Mouse (Mus musculus) intestine, embryonic 15.5 days (tissue): ENCODE measurements around the gene Lrrc4c. TPM values are rescaled to one million over a fixed set of nuclear protein-coding genes. Genes with fewer than 3 reads are reported as not detected.

Source experiments
- ATAC-seq: fragments of 200-750 bp; cut with Nextera tagmentation; 2 replicates; pipeline ENCODE4 v1.8.0; 2017; ENCODE audit warnings: moderate TSS enrichment, moderate library complexity
- H3K27ac ChIP-seq: fragments of 300-500 bp; sonication (generic); 2 replicates; pipeline ENCODE4 v1.5.1; 2015; ENCODE audit warnings: mild to moderate bottlenecking, inconsistent platforms
- H3K27me3 ChIP-seq: fragments of 300-500 bp; sonication (generic); replicated peaks from 2 replicates; pipeline ENCODE4 v1.6.1; 2015; ENCODE audit warnings: inconsistent platforms
- H3K36me3 ChIP-seq: fragments of 300-500 bp; sonication (generic); 2 replicates; pipeline ENCODE4 v1.6.1; 2015; ENCODE audit warnings: inconsistent platforms
- H3K4me1 ChIP-seq: fragments of 300-500 bp; sonication (generic); replicated peaks from 2 replicates; pipeline ENCODE4 v1.6.1; 2015; ENCODE audit warnings: inconsistent platforms
- H3K4me2 ChIP-seq: fragments of 300-500 bp; sonication (generic); replicated peaks from 2 replicates; pipeline ENCODE4 v1.6.1; 2015; ENCODE audit warnings: mild to moderate bottlenecking, inconsistent platforms
- H3K4me3 ChIP-seq: fragments of 300-500 bp; sonication (generic); replicated peaks from 2 replicates; pipeline ENCODE4 v1.5.1; 2015; ENCODE audit warnings: inconsistent platforms
- H3K9ac ChIP-seq: fragments of 300-500 bp; sonication (generic); 2 replicates; pipeline ENCODE4 v1.6.1; 2015; ENCODE audit warnings: inconsistent platforms
- H3K9me3 ChIP-seq: fragments of 300-500 bp; sonication (generic); 2 replicates; pipeline ENCODE4 v1.6.1; 2016; ENCODE audit warnings: inconsistent platforms
- WGBS: fragments of 180-500 bp; shearing (Covaris S2); methylation state at CpG from one replicate; pipeline ENCODE4 v1.1.7; 2015; 5-methylcytosine and 5-hydroxymethylcytosine counted together
- polyA plus RNA-seq: library from polyadenylated mRNA; unstranded; fragments of >200 nt; fragmentation: Nextera tagmentation; extraction: Ambion mirVana; gene quantifications from 2 replicates; pipeline ENCODE4 v1.2.1, GENCODE M21; 2015

The Lrrc4c gene
- polyA plus RNA-seq, 1 experiment from 2014 or later = 3.2 TPM

DNA sequence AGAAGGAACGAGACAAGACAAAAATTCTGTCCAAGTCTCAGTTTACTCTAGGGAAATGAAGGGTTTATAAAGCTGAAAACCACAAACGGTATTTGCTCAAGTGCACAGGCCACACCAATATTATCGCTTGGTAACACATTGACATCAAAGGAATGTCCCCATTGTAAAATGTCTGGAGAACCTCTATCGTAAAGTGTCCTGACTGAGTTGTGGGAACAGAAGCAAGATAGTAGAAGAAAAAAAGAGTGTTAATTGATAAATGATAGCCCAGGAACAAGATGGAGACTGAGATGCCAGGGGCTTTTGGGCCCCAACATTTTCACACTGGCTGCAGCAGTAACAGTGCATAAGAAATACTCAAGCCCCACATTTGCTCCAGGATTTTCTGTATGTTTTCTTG lies 1212.7 kb downstream of the Lrrc4c start:
- 41% methylated on average over 4 of the region's 4 CpGs for WGBS
- Histone ChIP-seq H3K27ac (no peak overlapping the region), H3K9ac (no peak overlapping the region), H3K36me3 (no peaks in the 10 kb centered on the region), H3K4me1 (no peaks in the 10 kb centered on the region), H3K4me3 (no peak overlapping the region), H3K27me3 (no peaks in the 10 kb centered on the region), H3K4me2 (no peak overlapping the region), H3K9me3 (no peaks in the 10 kb centered on the region)
- no peak for ATAC-seq

DNA sequence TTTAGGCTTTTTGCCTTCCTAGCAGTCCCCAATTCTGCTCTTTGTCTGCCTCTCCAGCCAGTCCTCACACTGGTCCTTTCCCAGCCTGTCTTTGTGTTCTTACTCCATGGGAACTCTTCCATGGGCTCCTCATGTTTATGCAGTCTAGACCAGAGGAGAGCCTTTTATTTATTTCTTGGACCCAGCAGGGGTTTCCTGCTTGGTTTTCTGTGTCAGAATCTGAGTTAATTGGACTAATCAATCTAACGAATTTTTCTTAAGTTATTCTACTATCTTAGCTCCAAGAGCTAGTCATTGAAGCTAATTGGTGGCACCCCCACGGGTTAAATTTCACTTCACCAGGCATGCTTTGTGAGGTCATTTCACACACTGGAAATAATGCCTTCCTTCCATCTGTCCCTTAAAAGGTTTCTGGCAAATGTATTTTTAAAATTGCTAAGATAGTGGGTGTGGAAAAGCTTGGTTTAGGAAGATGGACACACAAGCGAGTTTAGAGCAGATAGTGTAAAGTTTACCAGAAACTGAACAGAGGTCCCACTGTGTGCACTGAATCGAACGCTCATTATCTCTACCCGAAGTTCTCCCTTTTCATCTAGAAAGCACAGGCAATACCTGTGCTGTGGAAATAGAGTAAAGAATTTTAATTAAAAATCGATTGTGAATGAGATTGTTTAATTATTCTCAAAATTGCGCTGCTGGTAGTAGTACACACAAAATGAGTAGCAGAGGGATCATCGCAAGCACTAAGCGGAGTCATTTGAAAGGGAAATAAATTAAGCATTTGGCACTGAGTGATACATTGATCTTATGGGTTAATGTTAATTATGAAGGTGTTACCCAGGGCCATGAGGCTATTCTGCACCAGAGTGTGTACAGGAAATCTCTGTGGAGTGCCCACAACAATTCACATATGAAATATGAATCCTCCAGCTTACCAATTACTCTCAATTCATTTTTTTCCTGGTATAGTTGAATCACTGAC lies 1226.0 kb downstream of the Lrrc4c start:
- no peak overlapping the region for H3K4me3 ChIP-seq
- no peaks in the 10 kb centered on the region for H3K36me3 ChIP-seq
- H3K4me2 ChIP-seq = no peak overlapping the region
- 77% methylated on average over 10 of the region's 10 CpGs for WGBS
- no peaks in the 10 kb centered on the region for H3K4me1 ChIP-seq
- H3K9me3 ChIP-seq = no peaks in the 10 kb centered on the region
- H3K27me3 ChIP-seq = no peaks in the 10 kb centered on the region
- ATAC-seq = no peak
- no peak overlapping the region for H3K9ac ChIP-seq
- no peak overlapping the region for H3K27ac ChIP-seq

DNA sequence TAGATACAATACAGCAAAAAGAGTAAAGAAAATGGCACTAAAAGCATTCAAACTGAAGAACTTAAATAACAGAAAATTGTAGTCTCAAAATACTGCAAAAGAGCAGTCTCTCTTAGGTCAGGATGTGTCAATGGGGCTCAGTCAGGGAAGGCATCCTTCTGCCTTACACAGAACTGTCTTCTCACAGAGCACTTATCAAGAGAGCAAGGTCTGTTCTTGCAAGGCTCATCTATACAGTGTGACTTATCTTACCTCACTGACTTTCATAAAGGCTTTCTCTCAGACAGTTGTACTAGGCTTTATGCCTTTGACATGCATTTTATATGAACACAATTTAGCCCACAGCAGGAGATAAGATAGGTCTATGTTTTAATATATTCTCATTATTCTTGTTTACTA lies 1226.7 kb downstream of the Lrrc4c start:
- Histone ChIP-seq H3K36me3 (no peaks in the 10 kb centered on the region), H3K27me3 (no peaks in the 10 kb centered on the region), H3K4me1 (no peaks in the 10 kb centered on the region), H3K9ac (no peak overlapping the region), H3K4me3 (no peak overlapping the region), H3K27ac (no peak overlapping the region), H3K9me3 (no peaks in the 10 kb centered on the region), H3K4me2 (no peak overlapping the region)
- ATAC-seq = no peak

DNA sequence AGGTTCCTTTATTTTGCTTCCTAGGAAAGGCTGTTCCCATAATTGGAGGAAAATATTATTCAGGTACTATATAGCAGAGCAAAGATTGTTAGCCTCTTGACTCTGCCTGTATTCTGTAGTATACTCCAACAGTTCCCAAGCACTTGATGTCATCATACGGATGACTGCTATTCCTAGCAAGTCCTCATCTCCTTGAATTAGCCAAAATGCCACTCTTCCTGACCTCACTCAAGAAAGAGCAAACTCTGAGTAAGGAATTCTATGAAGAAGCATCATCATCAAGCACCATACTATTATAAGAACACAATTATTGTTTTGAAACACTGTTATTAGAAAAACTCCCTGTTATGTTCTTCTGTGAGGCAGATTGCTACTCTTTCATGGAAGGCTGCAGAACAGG lies 1228.0 kb downstream of the Lrrc4c start:
- no peak overlapping the region for H3K27ac ChIP-seq
- no peaks in the 10 kb centered on the region for H3K9me3 ChIP-seq
- 81% methylated on average over 1 of the region's 1 CpGs for WGBS
- no peaks in the 10 kb centered on the region for H3K27me3 ChIP-seq
- no peak for ATAC-seq
- H3K4me2 ChIP-seq = no peak overlapping the region
- H3K4me3 ChIP-seq = no peak overlapping the region
- no peaks in the 10 kb centered on the region for H3K4me1 ChIP-seq
- no peaks in the 10 kb centered on the region for H3K36me3 ChIP-seq
- H3K9ac ChIP-seq = no peak overlapping the region

DNA sequence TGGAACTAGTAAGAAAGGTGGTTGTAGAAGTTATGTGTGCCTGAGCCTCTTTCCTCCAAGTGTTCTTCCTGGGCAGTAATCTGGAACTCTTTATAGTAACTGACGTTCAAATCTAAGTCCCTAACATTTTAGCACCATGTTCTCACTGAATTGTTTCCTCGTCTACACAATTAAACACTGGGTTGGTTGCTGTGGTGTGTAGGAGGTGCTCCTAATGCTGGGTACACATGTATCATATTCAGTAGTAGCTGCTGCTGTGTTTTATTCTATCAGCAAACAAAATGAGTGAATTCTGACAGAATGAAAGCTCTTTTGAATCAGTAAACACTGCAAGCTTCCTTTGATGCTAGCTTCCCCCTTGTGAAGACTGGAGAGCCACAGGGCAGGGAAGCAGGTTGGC lies 1246.5 kb downstream of the Lrrc4c start:
- Histone ChIP-seq H3K36me3 (no peaks in the 10 kb centered on the region), H3K9ac (no peak overlapping the region), H3K4me3 (no peak overlapping the region), H3K9me3 (no peaks in the 10 kb centered on the region), H3K4me1 (no peaks in the 10 kb centered on the region), H3K27ac (no peak overlapping the region), H3K27me3 (no peaks in the 10 kb centered on the region), H3K4me2 (no peak overlapping the region)
- WGBS = 54% methylated on average over 2 of the region's 2 CpGs
- no peak for ATAC-seq

DNA sequence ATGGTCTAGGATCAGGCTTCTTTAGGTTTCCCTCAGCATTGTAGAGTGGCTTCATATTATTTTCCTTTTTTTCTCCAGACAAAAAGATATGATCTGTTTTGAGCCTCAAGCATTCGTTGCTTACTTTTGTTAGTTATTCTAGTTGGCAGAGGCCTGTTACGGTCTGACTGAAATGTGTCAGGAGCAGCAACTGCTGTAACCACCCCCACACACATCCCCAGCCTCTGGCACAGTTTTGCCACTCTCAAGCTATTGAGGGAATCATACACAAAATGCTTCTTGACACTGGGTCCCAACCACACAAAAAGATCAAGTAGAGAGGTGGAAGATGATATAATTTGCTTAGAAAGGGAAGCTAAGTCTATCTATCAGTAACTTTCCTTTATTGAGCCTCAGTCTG lies 1251.0 kb downstream of the Lrrc4c start:
- no peak overlapping the region for H3K4me2 ChIP-seq
- H3K27ac ChIP-seq = no peak overlapping the region
- H3K9me3 ChIP-seq = no peaks in the 10 kb centered on the region
- 83% methylated on average over 2 of the region's 2 CpGs for WGBS
- H3K36me3 ChIP-seq = no peaks in the 10 kb centered on the region
- no peaks in the 10 kb centered on the region for H3K27me3 ChIP-seq
- H3K4me3 ChIP-seq = no peak overlapping the region
- no peak for ATAC-seq
- no peak overlapping the region for H3K9ac ChIP-seq
- H3K4me1 ChIP-seq = no peaks in the 10 kb centered on the region

DNA sequence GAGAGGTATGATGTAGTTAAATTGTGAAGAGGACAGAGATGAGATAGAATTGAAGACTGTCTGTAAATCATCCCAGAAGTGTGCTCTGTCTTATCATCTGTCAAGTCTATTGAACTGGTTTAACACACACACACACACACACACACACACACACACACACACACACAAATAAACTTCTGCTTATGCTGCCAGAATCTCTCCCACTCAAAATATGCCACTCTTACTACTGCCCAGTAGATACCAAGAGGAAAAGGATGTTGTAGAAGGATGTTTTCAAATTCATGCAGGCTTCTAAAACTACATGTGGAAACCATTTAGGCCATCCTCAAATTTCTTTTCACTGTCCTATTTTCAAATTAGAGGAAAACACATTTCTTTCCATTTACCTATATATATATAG lies 1257.0 kb downstream of the Lrrc4c start:
- no peak overlapping the region for H3K4me3 ChIP-seq
- no peaks in the 10 kb centered on the region for H3K27me3 ChIP-seq
- H3K9ac ChIP-seq = no peak overlapping the region
- H3K9me3 ChIP-seq = no peaks in the 10 kb centered on the region
- no peaks in the 10 kb centered on the region for H3K36me3 ChIP-seq
- no peak for ATAC-seq
- no peak overlapping the region for H3K27ac ChIP-seq
- H3K4me1 ChIP-seq = no peaks in the 10 kb centered on the region
- no peak overlapping the region for H3K4me2 ChIP-seq

DNA sequence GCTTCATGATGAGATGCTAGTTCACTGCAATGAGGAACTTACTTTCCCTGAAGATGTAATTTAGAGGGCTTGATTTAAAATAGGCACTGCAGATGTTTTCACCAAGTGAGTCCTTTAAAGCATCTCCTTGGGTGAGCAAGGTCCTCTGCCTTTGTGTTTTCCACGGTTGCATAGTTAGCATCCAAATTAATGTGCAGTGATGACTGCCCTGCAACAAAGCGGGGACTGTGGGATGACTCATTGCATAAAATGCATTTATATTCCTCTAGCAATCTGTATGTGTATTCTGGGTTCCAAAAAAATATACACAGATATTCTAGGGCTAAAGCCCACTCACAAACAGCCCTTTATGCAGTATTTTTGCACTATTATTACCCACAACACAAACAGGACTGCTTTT lies 1263.2 kb downstream of the Lrrc4c start:
- H3K4me2 ChIP-seq = no peak overlapping the region
- ATAC-seq = no peak
- 65% methylated on average over 2 of the region's 2 CpGs for WGBS

DNA sequence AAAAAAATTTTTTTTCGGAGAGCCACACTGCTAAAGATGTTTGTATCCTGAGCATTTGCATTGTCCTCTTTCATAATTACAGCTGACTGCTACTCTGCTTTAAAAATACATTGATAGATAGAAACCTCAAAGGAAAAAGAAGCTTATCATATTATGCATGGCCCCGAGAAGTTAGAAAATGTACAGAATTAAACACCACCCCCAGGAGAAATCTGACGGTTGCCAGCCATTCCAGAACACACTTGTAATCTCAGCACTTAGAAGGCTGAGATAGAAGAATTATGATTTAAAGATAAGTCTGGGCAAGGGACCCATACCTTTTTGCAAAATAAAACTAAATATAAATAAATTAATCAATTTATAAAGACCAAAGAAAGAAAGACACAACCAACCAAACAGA lies 1268.4 kb downstream of the Lrrc4c start:
- H3K27ac ChIP-seq = no peak overlapping the region
- ATAC-seq = no peak
- H3K9ac ChIP-seq = no peak overlapping the region
- no peaks in the 10 kb centered on the region for H3K9me3 ChIP-seq
- H3K4me3 ChIP-seq = no peak overlapping the region
- WGBS = 85% methylated on average over 3 of the region's 3 CpGs
- H3K4me1 ChIP-seq = no peaks in the 10 kb centered on the region
- H3K36me3 ChIP-seq = no peaks in the 10 kb centered on the region
- no peak overlapping the region for H3K4me2 ChIP-seq
- no peaks in the 10 kb centered on the region for H3K27me3 ChIP-seq

More for the DNA sequence above, 1263.2 kb downstream of the Lrrc4c start:
- H3K36me3 ChIP-seq = no peaks in the 10 kb centered on the region
- H3K27me3 ChIP-seq = no peaks in the 10 kb centered on the region
- no peak overlapping the region for H3K27ac ChIP-seq
- no peaks in the 10 kb centered on the region for H3K4me1 ChIP-seq
- no peaks in the 10 kb centered on the region for H3K9me3 ChIP-seq
- H3K9ac ChIP-seq = no peak overlapping the region
- no peak overlapping the region for H3K4me3 ChIP-seq

DNA sequence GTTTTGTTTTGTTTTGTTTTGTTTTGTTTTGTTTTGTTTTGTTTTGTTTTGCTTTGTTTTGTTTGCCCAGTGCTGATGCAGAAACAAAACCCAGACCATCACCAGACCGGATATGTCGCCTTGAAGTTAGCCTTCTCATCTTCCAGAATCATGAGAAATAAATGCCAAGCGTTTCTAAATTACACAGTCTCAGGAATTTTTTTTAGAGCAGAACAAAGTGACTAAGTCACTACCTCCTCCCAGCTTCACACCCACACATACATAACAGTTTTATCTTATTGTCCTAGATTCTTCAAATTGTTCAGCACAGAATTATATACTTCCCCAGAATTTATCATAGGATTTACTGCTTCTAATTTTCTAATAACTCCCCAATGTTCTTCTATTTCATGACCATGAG lies 1272.6 kb downstream of the Lrrc4c start:
- WGBS = 80% methylated on average over 3 of the region's 3 CpGs
- Histone ChIP-seq H3K27ac (no peak overlapping the region), H3K4me2 (no peak overlapping the region), H3K4me3 (no peak overlapping the region), H3K9me3 (no peaks in the 10 kb centered on the region), H3K9ac (no peak overlapping the region), H3K27me3 (no peaks in the 10 kb centered on the region), H3K36me3 (no peaks in the 10 kb centered on the region), H3K4me1 (no peaks in the 10 kb centered on the region)
- ATAC-seq = no peak

DNA sequence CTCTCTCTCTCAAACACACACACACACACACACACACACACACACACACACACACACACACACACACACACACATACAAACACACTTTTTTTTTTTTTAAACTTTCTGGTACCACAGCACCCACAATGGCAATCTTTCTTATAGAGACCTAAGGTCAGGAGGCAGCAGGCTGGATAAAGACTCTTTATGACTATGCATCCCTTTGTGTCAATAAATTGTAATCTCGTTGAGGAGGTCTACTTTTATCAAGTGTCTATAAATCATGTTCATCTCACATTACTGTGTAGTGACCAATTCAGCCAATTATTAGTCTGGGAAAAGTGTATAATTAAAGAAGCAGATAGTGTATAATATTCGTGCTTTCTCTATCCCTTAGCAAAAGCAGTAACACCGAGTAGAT lies 1286.2 kb downstream of the Lrrc4c start:
- Histone ChIP-seq H3K36me3 (no peaks in the 10 kb centered on the region), H3K27ac (no peak overlapping the region), H3K4me1 (no peaks in the 10 kb centered on the region), H3K4me2 (no peak overlapping the region), H3K27me3 (no peaks in the 10 kb centered on the region), H3K9me3 (no peaks in the 10 kb centered on the region), H3K9ac (no peak overlapping the region), H3K4me3 (no peak overlapping the region)
- no peak for ATAC-seq
- WGBS = 44% methylated on average over 3 of the region's 3 CpGs

DNA sequence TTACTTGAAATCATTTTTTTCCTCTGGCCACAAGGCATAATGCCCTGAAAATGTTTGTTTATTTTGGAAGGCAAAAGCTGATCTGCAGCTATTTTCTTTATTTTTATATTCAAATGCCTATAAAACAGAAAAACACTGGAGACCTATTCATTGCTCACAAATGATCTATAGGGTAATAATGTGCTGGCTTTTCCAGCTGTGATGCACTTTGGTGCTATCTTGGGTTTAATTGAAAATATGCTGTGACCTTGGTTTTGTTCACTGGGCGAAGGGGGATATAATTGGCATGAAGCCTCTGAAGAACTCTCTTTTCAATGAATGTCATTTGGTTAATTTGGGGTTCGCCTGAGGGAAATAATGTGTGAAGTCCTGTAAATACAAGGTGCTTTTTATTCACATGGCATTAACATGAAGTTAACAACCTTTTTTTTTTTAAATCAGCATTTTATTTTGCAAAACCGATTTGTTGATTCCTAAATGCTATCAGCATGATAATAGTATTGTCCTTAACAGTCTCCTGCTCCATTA lies 1286.8 kb downstream of the Lrrc4c start:
- WGBS = 74% methylated on average over 3 of the region's 3 CpGs
- Histone ChIP-seq H3K36me3 (no peaks in the 10 kb centered on the region), H3K9me3 (no peaks in the 10 kb centered on the region), H3K27me3 (no peaks in the 10 kb centered on the region), H3K9ac (no peak overlapping the region), H3K4me2 (no peak overlapping the region), H3K4me1 (no peaks in the 10 kb centered on the region), H3K27ac (no peak overlapping the region), H3K4me3 (no peak overlapping the region)
- no peak for ATAC-seq

DNA sequence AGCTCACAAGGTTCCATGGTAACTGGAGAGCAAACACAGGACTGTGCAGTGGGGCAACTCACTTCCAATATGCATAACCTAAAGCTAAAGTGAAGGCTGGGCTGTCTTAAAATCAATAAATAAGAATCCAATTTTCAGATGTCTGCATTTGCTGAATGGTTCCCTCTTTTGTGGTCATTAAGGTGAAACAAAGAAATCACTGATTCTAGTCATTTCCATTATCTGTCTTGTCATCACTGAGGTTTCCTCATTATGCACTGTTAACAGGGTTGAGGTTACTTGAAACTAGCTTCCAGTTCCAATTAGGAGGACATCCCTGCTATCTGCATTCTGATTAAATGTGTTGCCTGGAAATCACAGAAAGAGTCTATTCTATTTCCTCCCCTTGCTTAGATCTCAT lies 1291.5 kb downstream of the Lrrc4c start:
- no peak for ATAC-seq
- Histone ChIP-seq H3K9me3 (no peaks in the 10 kb centered on the region), H3K36me3 (no peaks in the 10 kb centered on the region), H3K27ac (no peak overlapping the region), H3K4me3 (no peak overlapping the region), H3K4me1 (no peaks in the 10 kb centered on the region), H3K4me2 (no peak overlapping the region), H3K9ac (no peak overlapping the region), H3K27me3 (no peaks in the 10 kb centered on the region)
